Mouse (Mus musculus) CH12.LX (cell line): ENCODE results near the gene Dnm3. TPM values are rescaled to one million over a fixed set of nuclear protein-coding genes. Genes with fewer than 3 reads are reported as not detected.

Source experiments
- DNase-seq: peaks from one replicate; pipeline ENCODE4 v3.0.0-alpha.2; 2013; ENCODE audit errors: extremely low read depth
- H3K27ac ChIP-seq: 2 replicates; pipeline ENCODE4 v1.5.1; 2012; ENCODE audit warnings: low read depth, mild to moderate bottlenecking, control low read depth, moderate library complexity; ENCODE audit not compliant: insufficient read depth
- H3K27me3 ChIP-seq: replicated peaks from 2 replicates; pipeline ENCODE3; 2012; ENCODE audit warnings: inconsistent platforms
- H3K36me3 ChIP-seq, 2 experiments: replicated peaks in 1 of 2; 2 replicates each; pipeline versions ENCODE3 to v1.6.1; 2012; ENCODE audit warnings: inconsistent platforms in 1 of 2, low read length in 1 of 2, mild to moderate bottlenecking in 1 of 2, mixed read lengths in 1 of 2, moderate library complexity in 1 of 2; ENCODE audit not compliant: control insufficient read depth in 1 of 2, insufficient read depth in 1 of 2
- H3K4me1 ChIP-seq, 2 experiments: 2 replicates each; pipeline ENCODE4 v1.6.1; 2012; ENCODE audit warnings: inconsistent platforms in 1 of 2, moderate library complexity in 1 of 2; ENCODE audit not compliant: insufficient read depth in 2 of 2, control insufficient read depth in 1 of 2
- H3K4me2 ChIP-seq: 2 replicates; pipeline ENCODE4 v1.6.1; 2012; ENCODE audit warnings: low read depth, mild to moderate bottlenecking, control low read depth; ENCODE audit not compliant: poor library complexity, insufficient read depth, severe bottlenecking
- H3K4me3 ChIP-seq, 3 experiments: fragments of 150-350 bp in 1 of 3; sonication (generic) in 1 of 3; replicated peaks in 1 of 3; 2 replicates each; pipeline versions ENCODE3 to v1.5.1; 2011 to 2012; ENCODE audit warnings: low read depth in 2 of 3, low read length in 2 of 3, mild to moderate bottlenecking in 2 of 3, moderate library complexity in 2 of 3, control low read depth in 1 of 3, improper control_type of control experiment in 1 of 3, inconsistent platforms in 1 of 3, mixed read lengths in 1 of 3; ENCODE audit not compliant: poor library complexity in 1 of 3
- H3K79me2 ChIP-seq: replicated peaks from 2 replicates; pipeline ENCODE4 v1.6.1; 2012; ENCODE audit warnings: mild to moderate bottlenecking, moderate library complexity; ENCODE audit not compliant: control insufficient read depth, poor library complexity, insufficient read depth, severe bottlenecking; ENCODE audit errors: extremely low read depth
- H3K9ac ChIP-seq: 2 replicates; pipeline ENCODE4 v1.6.1; 2012; ENCODE audit warnings: low read depth, mild to moderate bottlenecking, control low read depth, moderate library complexity; ENCODE audit not compliant: insufficient read depth
- H3K9me3 ChIP-seq: replicated peaks from 2 replicates; pipeline ENCODE3; 2012; ENCODE audit warnings: low read length, inconsistent platforms, mixed read lengths
- BHLHE40 ChIP-seq: IDR thresholded peaks from 2 replicates; pipeline ENCODE4 v1.6.1; 2011; ENCODE audit warnings: mild to moderate bottlenecking, low read depth, low read length, improper control_type of control experiment
- CTCF ChIP-seq, 2 experiments: IDR thresholded peaks in 1 of 2; conservative IDR thresholded peaks in 1 of 2; 2 replicates each; pipeline ENCODE4 v1.5.1; 2011 to 2012; ENCODE audit warnings: low read depth in 2 of 2, low read length in 2 of 2, improper control_type of control experiment in 1 of 2, inconsistent platforms in 1 of 2, mild to moderate bottlenecking in 1 of 2, moderate library complexity in 1 of 2
- E2F4 ChIP-seq: IDR thresholded peaks from 2 replicates; pipeline ENCODE4 v1.6.1; 2011; ENCODE audit warnings: low read depth, low read length, improper control_type of control experiment; ENCODE audit not compliant: insufficient replicate concordance
- EP300 ChIP-seq: IDR thresholded peaks from 2 replicates; pipeline ENCODE4 v1.6.1; 2011; ENCODE audit warnings: low read length, improper control_type of control experiment
- JUND ChIP-seq: conservative IDR thresholded peaks from 2 replicates; pipeline ENCODE4 v1.6.1; 2011; ENCODE audit warnings: low read depth, low read length, improper control_type of control experiment
- MAFK ChIP-seq: IDR thresholded peaks from 2 replicates; pipeline ENCODE4 v1.6.1; 2011; ENCODE audit warnings: low read length, improper control_type of control experiment; ENCODE audit not compliant: insufficient replicate concordance
- MAZ ChIP-seq: IDR thresholded peaks from 2 replicates; pipeline ENCODE4 v1.6.1; 2012; ENCODE audit warnings: low read depth, mild to moderate bottlenecking, inconsistent platforms, low read length, improper control_type of control experiment, moderate library complexity
- MEF2A ChIP-seq: IDR thresholded peaks from 2 replicates; pipeline ENCODE4 v1.6.1; 2014; ENCODE audit warnings: low read depth, mild to moderate bottlenecking, inconsistent platforms, low read length, improper control_type of control experiment, borderline replicate concordance
- MXI1 ChIP-seq: IDR thresholded peaks from 2 replicates; pipeline ENCODE4 v1.6.1; 2011; ENCODE audit warnings: mild to moderate bottlenecking, low read depth, low read length, improper control_type of control experiment
- MYC ChIP-seq: IDR thresholded peaks from 2 replicates; pipeline ENCODE4 v1.6.1; 2011; ENCODE audit warnings: low read depth, mild to moderate bottlenecking, improper control_type of control experiment, low read length
- PAX5 ChIP-seq: IDR thresholded peaks from 2 replicates; pipeline ENCODE4 v1.6.1; 2012; ENCODE audit warnings: low read length, inconsistent platforms, mixed read lengths
- RAD21 ChIP-seq: IDR thresholded peaks from 2 replicates; pipeline ENCODE4 v1.6.1; 2011; ENCODE audit warnings: low read depth, mild to moderate bottlenecking, low read length, improper control_type of control experiment, moderate library complexity
- RCOR1 ChIP-seq: conservative IDR thresholded peaks from 2 replicates; pipeline ENCODE4 v1.6.1; 2012; ENCODE audit warnings: low read depth, mild to moderate bottlenecking, inconsistent platforms, low read length, improper control_type of control experiment
- SMC3 ChIP-seq: IDR thresholded peaks from 2 replicates; pipeline ENCODE4 v1.6.1; 2011; ENCODE audit warnings: low read depth, low read length, improper control_type of control experiment
- TBP ChIP-seq: conservative IDR thresholded peaks from 2 replicates; pipeline ENCODE4 v1.6.1; 2011; ENCODE audit warnings: low read depth, low read length, improper control_type of control experiment
- USF2 ChIP-seq: conservative IDR thresholded peaks from 2 replicates; pipeline ENCODE4 v1.6.1; 2011; ENCODE audit warnings: low read depth, low read length, improper control_type of control experiment
- ZC3H11A ChIP-seq: IDR thresholded peaks from 2 replicates; pipeline ENCODE4 v1.6.1; 2012; ENCODE audit warnings: low read depth, mild to moderate bottlenecking, inconsistent platforms, low read length, improper control_type of control experiment
- dilution Hi-C: fragments of 300-500 bp; cut with MboI; formaldehyde crosslinking; loops from 2 replicates; pipeline ENCODE4 v1.14.3; 2020; ENCODE audit warnings: low sequenced_read_pairs; ENCODE audit not compliant: extremely low pct_unique_long_range_greater_than_20kb, extremely low pct_ligation_motif_present
- in situ Hi-C: fragments of 300-500 bp; cut with MboI; formaldehyde crosslinking; loops from 3 replicates; pipeline ENCODE4 v1.14.3; 2019; ENCODE audit warnings: low sequenced_read_pairs, low pct_ligation_motif_present, low pct_unique_long_range_greater_than_20kb, mixed read lengths
- polyA plus RNA-seq: library from polyadenylated mRNA; unstranded; fragments of >175 nt; gene quantifications from 2 replicates; pipeline ENCODE4 v1.2.1, GENCODE M21; 2012; ENCODE audit warnings: low read depth; ENCODE audit not compliant: insufficient read length
- total RNA-seq, 2 experiments: library from RNA; depleted of rRNA; stranded (reverse); fragments of 300-350 nt in 1 of 2; fragments of >200 nt in 1 of 2; gene quantifications; 2 replicates each; pipeline ENCODE4 v1.2.3; 2012 to 2014

Gene Dnm3
- total and polyA plus RNA-seq, 3 experiments, result 3.6 to 9.5 (median 6.9) TPM

- TF ChIP-seq MAZ (no peak), USF2 (no peak), JUND (0 out of 2 replicates have a peak, but pooled peaks have one; percentile 25), E2F4 (peak; percentile 47; the same call in 1 of the 2 replicates), MXI1 (no peak), ZC3H11A (peak; percentile 91), MAFK (no peak), RAD21 (peak; percentile 98), SMC3 (peak; percentile 94), EP300 (peak; percentile 9; the same call in 1 of the 2 replicates), MYC (peak; percentile 44; the same call in 1 of the 2 replicates), RCOR1 (no peak), CTCF (conservative IDR thresholded peaks at IDR 0.05 in 1 of 2, IDR thresholded peaks at IDR 0.05 in 1 of 2; ENCODE audit: low read depth in 2 of 2, low read length in 2 of 2) (peak; percentile 61 to 97), BHLHE40 (peak; percentile 3; the same call in 1 of the 2 replicates), MEF2A (peak; percentile 55; the same call in 1 of the 2 replicates)
Measured at GRCm38 (mm10) chr1:162313451-162314276, 164.2 kb downstream of the Dnm3 start.

GRCm38 (mm10) chr1:162312621-162313020 is 165.2 kb downstream of the Dnm3 start:
- H3K36me3 ChIP-seq, result no peaks in the 10 kb centered on the region
- H3K4me2 ChIP-seq, result no peak overlapping the region
- H3K79me2 ChIP-seq, result no peaks in the 10 kb centered on the region
- dilution Hi-C loops, result no loop called here
- TF ChIP-seq TBP (no peak), MXI1 (0 out of 2 replicates have a peak, but pooled peaks have one; percentile 27), PAX5 (no peak)
- no peak overlapping the region for H3K4me3 ChIP-seq
- no peaks in the 10 kb centered on the region for H3K9me3 ChIP-seq
- in situ Hi-C loops, result loop anchor here (5.0 to 10.0 kb wide), 3 partner anchors 128 to 568 kb away; no protein-coding TSS in a partner anchor
- no peak overlapping the region for H3K27ac ChIP-seq
- DNase-seq, result no peak
- no peak overlapping the region for H3K9ac ChIP-seq
- no peaks in the 10 kb centered on the region for H3K27me3 ChIP-seq
- H3K4me1 ChIP-seq, result peaks cover 18 to 25% of the 10 kb centered on the region in 2 experiments

More at GRCm38 (mm10) chr1:162313451-162314276, 164.2 kb downstream of the Dnm3 start:
- no peaks in the 10 kb centered on the region for H3K79me2 ChIP-seq
- peak; percentile 72 for DNase-seq
- no peaks in the 10 kb centered on the region for H3K27me3 ChIP-seq
- H3K4me3 ChIP-seq, result peak overlapping the region in 1 of 3 experiments; percentile 39
- H3K4me1 ChIP-seq, result peaks cover 18 to 25% of the 10 kb centered on the region in 2 experiments
- H3K9ac ChIP-seq, result peak overlapping the region; percentile 31; the same call in 1 of the 2 replicates
- in situ Hi-C loops (loop anchor here (5.0 to 10.0 kb wide), 3 partner anchors 129 to 569 kb away; no protein-coding TSS in a partner anchor), dilution Hi-C loops (no loop called here)
- H3K4me2 ChIP-seq, result peak overlapping the region; percentile 74; the same call in 1 of the 2 replicates
- H3K9me3 ChIP-seq, result no peaks in the 10 kb centered on the region
- no peak overlapping the region for H3K27ac ChIP-seq
- no peaks in the 10 kb centered on the region for H3K36me3 ChIP-seq
